Mouse (Mus musculus): ENCODE data around the gene Aldh18a1. TPM values are rescaled to one million over a fixed set of nuclear protein-coding genes. Genes with fewer than 3 reads are reported as not detected.
"Not testable (repeated sequence)": the region's sequence is repeated elsewhere in the genome, so short reads cannot be mapped to it uniquely, and the experiment has no call there.

Gene Aldh18a1
- polyA plus RNA-seq, 1 experiment, result 64.3 TPM

- WGBS, result 1% methylated on average over 18 of the region's 18 CpGs
- DNase-seq (ENCODE audit: low read depth, low spot score), result peak; percentile 81
Measured at GRCm38 (mm10) chr19:40588847-40589529, 725 bp upstream of the Aldh18a1 start.

- no peak for DNase-seq (ENCODE audit: low read depth, low spot score)
- WGBS, result 2% methylated on average over 30 of the region's 30 CpGs
Measured at GRCm38 (mm10) chr19:40587491-40588292, 571 bp downstream of the Aldh18a1 start.

GRCm38 (mm10) chr19:40586908-40587307, 1.4 kb downstream of the Aldh18a1 start:
- WGBS, result 39% methylated on average over 7 of the region's 7 CpGs
- no peak for DNase-seq (ENCODE audit: low read depth, low spot score)

GRCm38 (mm10) chr19:40581662-40582061, 6.6 kb downstream of the Aldh18a1 start:
- 81% methylated on average over 5 of the region's 5 CpGs for WGBS
- DNase-seq (ENCODE audit: low read depth, low spot score), result no peak

GRCm38 (mm10) chr19:40580902-40581301, 7.4 kb downstream of the Aldh18a1 start:
- 73% methylated on average over 2 of the region's 2 CpGs for WGBS
- no peak for DNase-seq (ENCODE audit: low read depth, low spot score)

- 52% methylated on average over 5 of the region's 5 CpGs for WGBS
- no peak for DNase-seq (ENCODE audit: low read depth, low spot score)
Measured at GRCm38 (mm10) chr19:40575438-40575837, 12.8 kb downstream of the Aldh18a1 start.

- WGBS, result 43% methylated on average over 9 of the region's 9 CpGs
Measured at GRCm38 (mm10) chr19:40570726-40571125, 17.5 kb downstream of the Aldh18a1 start.

GRCm38 (mm10) chr19:40567616-40568015, 20.6 kb downstream of the Aldh18a1 start:
- DNase-seq (ENCODE audit: low read depth, low spot score), result no peak
- 87% methylated on average over 3 of the region's 3 CpGs for WGBS

More at GRCm38 (mm10) chr19:40570726-40571125, 17.5 kb downstream of the Aldh18a1 start:
- DNase-seq (ENCODE audit: low read depth, low spot score), result peak; percentile 54

- 85% methylated on average over 10 of the region's 10 CpGs for WGBS
- no peak for DNase-seq (ENCODE audit: low read depth, low spot score)
Measured at GRCm38 (mm10) chr19:40563880-40564645, 24.2 kb downstream of the Aldh18a1 start.

GRCm38 (mm10) chr19:40561521-40561920, 26.7 kb downstream of the Aldh18a1 start:
- WGBS, result 85% methylated on average over 12 of the region's 31 CpGs
- DNase-seq (ENCODE audit: low read depth, low spot score), result not testable (repeated sequence)

GRCm38 (mm10) chr19:40556029-40556428, 32.2 kb downstream of the Aldh18a1 start:
- no peak for DNase-seq (ENCODE audit: low read depth, low spot score)
- 92% methylated on average over 7 of the region's 7 CpGs for WGBS

- no peak for DNase-seq (ENCODE audit: low read depth, low spot score)
- WGBS, result 92% methylated on average over 8 of the region's 8 CpGs
Measured at GRCm38 (mm10) chr19:40555136-40555535, 33.1 kb downstream of the Aldh18a1 start.

- DNase-seq (ENCODE audit: low read depth, low spot score), result no peak
- WGBS, result 83% methylated on average over 11 of the region's 11 CpGs
Measured at GRCm38 (mm10) chr19:40554343-40554742, 33.9 kb downstream of the Aldh18a1 start.

GRCm38 (mm10) chr19:40553849-40554248, 34.4 kb downstream of the Aldh18a1 start:
- no peak for DNase-seq (ENCODE audit: low read depth, low spot score)
- 75% methylated on average over 6 of the region's 6 CpGs for WGBS

- no peak for DNase-seq (ENCODE audit: low read depth, low spot score)
- WGBS, result 82% methylated on average over 14 of the region's 14 CpGs
Measured at GRCm38 (mm10) chr19:40553014-40553789, 35.1 kb downstream of the Aldh18a1 start.

GRCm38 (mm10) chr19:40549516-40550135, 38.6 kb downstream of the Aldh18a1 start:
- WGBS, result 53% methylated on average over 6 of the region's 6 CpGs

GRCm38 (mm10) chr19:40548796-40549515, 39.3 kb downstream of the Aldh18a1 start:
- WGBS, result 41% methylated on average over 5 of the region's 5 CpGs
- DNase-seq (ENCODE audit: low read depth, low spot score), result no peak

More at GRCm38 (mm10) chr19:40549516-40550135, 38.6 kb downstream of the Aldh18a1 start:
- no peak for DNase-seq (ENCODE audit: low read depth, low spot score)

- 79% methylated on average over 6 of the region's 6 CpGs for WGBS
Measured at GRCm38 (mm10) chr19:40548386-40548785, 39.9 kb downstream of the Aldh18a1 start.

More at GRCm38 (mm10) chr19:40548386-40548785, 39.9 kb downstream of the Aldh18a1 start:
- DNase-seq (ENCODE audit: low read depth, low spot score), result no peak
